Mouse (Mus musculus): Measurements from ENCODE around the gene Hist2h2be.

- TF ChIP-seq CTCF (IDR thresholded peaks at IDR 0.05; ENCODE audit: control insufficient read depth, insufficient read depth, low read length) (no peak; the same call in 1 of the 2 replicates), POLR2A (IDR thresholded peaks at IDR 0.05; ENCODE audit: borderline replicate concordance, control insufficient read depth, low read depth, low read length) (peak; percentile 56)
These were observed 41.4 kb downstream of the Hist2h2be start for GRCm38 (mm10) chr3:96262216-96262875.

Measured in bone marrow, adult 2 months (tissue).